Mouse (Mus musculus) lung, adult 2 months (tissue): Measurements from ENCODE around the gene Scgb3a1.

ENCODE experiments used
- CTCF ChIP-seq: fragments of 200-500 bp; IDR thresholded peaks from 2 replicates; pipeline ENCODE4 v1.5.1; 2011; ENCODE audit warnings: mild to moderate bottlenecking, low read length, control low read depth; ENCODE audit not compliant: insufficient read depth
- POLR2A ChIP-seq: fragments of 200-500 bp; IDR thresholded peaks from 2 replicates; pipeline ENCODE4 v1.6.1; 2011; ENCODE audit warnings: low read depth, mild to moderate bottlenecking, control low read depth, low read length, borderline replicate concordance; ENCODE audit errors: extremely low read depth

GRCm38 (mm10) chr11:49696472-49696871, 33.1 kb downstream of the Scgb3a1 start:
- TF ChIP-seq CTCF, result no peak
- TF ChIP-seq POLR2A, result no peak
